Mouse (Mus musculus) neural tube, embryonic 14.5 days (tissue): Measurements from ENCODE around the gene Ehd1. TPM values are rescaled to one million over a fixed set of nuclear protein-coding genes. Genes with fewer than 3 reads are reported as not detected.
A peak's percentile ranks its signal among the peaks of the same experiment; 100 is the strongest.

Experiments used
- ATAC-seq: fragments of 200-750 bp; cut with Nextera tagmentation; 2 replicates; pipeline ENCODE4 v1.8.0; 2017; ENCODE audit warnings: low read depth, mild to moderate bottlenecking, moderate TSS enrichment, moderate library complexity
- H3K27ac ChIP-seq: fragments of 300-500 bp; sonication (generic); 2 replicates; pipeline ENCODE4 v1.5.1; 2014; ENCODE audit warnings: low read depth, mild to moderate bottlenecking, control low read depth, low read length, moderate library complexity, mixed read lengths
- H3K27me3 ChIP-seq: fragments of 300-500 bp; sonication (generic); 2 replicates; pipeline ENCODE4 v1.6.1; 2014; ENCODE audit warnings: low read length; ENCODE audit not compliant: control insufficient read depth, insufficient read depth
- H3K36me3 ChIP-seq: fragments of 300-500 bp; sonication (generic); 2 replicates; pipeline ENCODE4 v1.6.1; 2014; ENCODE audit warnings: low read length, mixed read lengths; ENCODE audit not compliant: control insufficient read depth, insufficient read depth
- H3K4me1 ChIP-seq: fragments of 300-500 bp; sonication (generic); 2 replicates; pipeline ENCODE4 v1.6.1; 2014; ENCODE audit warnings: low read length; ENCODE audit not compliant: control insufficient read depth, insufficient read depth
- H3K4me2 ChIP-seq: fragments of 300-500 bp; sonication (generic); 2 replicates; pipeline ENCODE4 v1.6.1; 2014; ENCODE audit warnings: mild to moderate bottlenecking, low read depth, low read length, control low read depth
- H3K4me3 ChIP-seq: fragments of 300-500 bp; sonication (generic); 2 replicates; pipeline ENCODE4 v1.5.1; 2014; ENCODE audit warnings: low read depth, low read length, control low read depth, mixed read lengths
- H3K9ac ChIP-seq: fragments of 300-500 bp; sonication (generic); replicated peaks from 2 replicates; pipeline ENCODE4 v1.6.1; 2014; ENCODE audit warnings: low read depth, mild to moderate bottlenecking, control low read depth, low read length, mixed read lengths
- H3K9me3 ChIP-seq: fragments of 300-500 bp; sonication (generic); 2 replicates; pipeline ENCODE4 v1.6.1; 2016; ENCODE audit warnings: low read length; ENCODE audit not compliant: control insufficient read depth
- WGBS: fragments of 180-500 bp; shearing (Covaris S2); extraction: QIAGEN DNeasy Blood & Tissue Kit; methylation state at CpG from one replicate; pipeline ENCODE4 v1.1.7; 2014; 5-methylcytosine and 5-hydroxymethylcytosine counted together
- polyA plus RNA-seq: library from polyadenylated mRNA; unstranded; fragments of >200 nt; fragmentation: Nextera tagmentation; extraction: Ambion mirVana; gene quantifications from 2 replicates; pipeline ENCODE4 v1.2.1, GENCODE M21; 2014

The Ehd1 gene
- polyA plus RNA-seq, 1 experiment from 2014 or later, result 53.4 TPM

- ATAC-seq, result no peak
- H3K36me3 ChIP-seq, result 0 out of 2 replicates have a peak, but pooled peaks cover 4% of the 10 kb centered on the region
- 48% methylated on average over 4 of the region's 4 CpGs for WGBS
- H3K4me3 ChIP-seq, result no peak overlapping the region
- no peaks in the 10 kb centered on the region for H3K27me3 ChIP-seq
- no peak overlapping the region for H3K4me2 ChIP-seq
- no peak overlapping the region for H3K9ac ChIP-seq
- no peaks in the 10 kb centered on the region for H3K4me1 ChIP-seq
- no peak overlapping the region for H3K27ac ChIP-seq
- H3K9me3 ChIP-seq, result no peaks in the 10 kb centered on the region
Observed at GRCm38 (mm10) chr19:6302522-6302921, 26.0 kb downstream of the Ehd1 start.

DNA sequence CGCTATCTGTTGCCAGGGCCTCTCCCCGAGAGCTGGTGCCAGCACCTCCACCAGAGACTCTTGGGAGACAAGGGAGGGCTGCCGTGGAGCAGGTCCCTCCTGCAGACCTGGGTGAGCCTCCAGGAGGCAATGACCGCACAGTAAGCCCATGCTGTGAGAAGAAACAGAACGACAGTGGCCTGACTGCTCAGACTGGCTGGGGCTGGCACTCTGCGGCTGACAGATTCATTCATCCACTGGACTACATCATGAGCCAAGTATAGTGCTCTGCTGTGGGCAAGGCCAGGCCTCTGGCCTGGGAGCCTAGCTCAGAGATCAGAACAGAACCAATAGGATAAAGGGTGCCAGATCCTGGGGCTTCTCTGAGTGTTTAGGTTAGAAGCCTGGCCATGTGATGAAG, 27.3 kb downstream of the Ehd1 start:
- no peak for ATAC-seq
- no peak overlapping the region for H3K27ac ChIP-seq
- H3K4me3 ChIP-seq, result no peak overlapping the region
- H3K4me2 ChIP-seq, result no peak overlapping the region
- H3K27me3 ChIP-seq, result no peaks in the 10 kb centered on the region
- H3K36me3 ChIP-seq, result 0 out of 2 replicates have a peak, but pooled peaks cover 3% of the 10 kb centered on the region
- H3K9ac ChIP-seq, result no peak overlapping the region
- no peaks in the 10 kb centered on the region for H3K9me3 ChIP-seq
- no peaks in the 10 kb centered on the region for H3K4me1 ChIP-seq
- WGBS, result 81% methylated on average over 6 of the region's 6 CpGs

- ATAC-seq, result peak; percentile 65; the same call in 1 of the 2 replicates
- Histone ChIP-seq H3K9ac (no peak overlapping the region), H3K4me1 (no peaks in the 10 kb centered on the region), H3K27me3 (no peaks in the 10 kb centered on the region), H3K36me3 (no peaks in the 10 kb centered on the region), H3K4me3 (no peak overlapping the region), H3K27ac (no peak overlapping the region), H3K4me2 (no peak overlapping the region), H3K9me3 (no peaks in the 10 kb centered on the region)
- WGBS, result 25% methylated on average over 5 of the region's 5 CpGs
Observed at GRCm38 (mm10) chr19:6304787-6305516, 28.4 kb downstream of the Ehd1 start.

GRCm38 (mm10) chr19:6305517-6306115, 29.1 kb downstream of the Ehd1 start:
- Histone ChIP-seq H3K9ac (no peak overlapping the region), H3K9me3 (no peaks in the 10 kb centered on the region), H3K27me3 (no peaks in the 10 kb centered on the region), H3K27ac (no peak overlapping the region), H3K36me3 (no peaks in the 10 kb centered on the region), H3K4me2 (peak overlapping the region; percentile 54), H3K4me1 (no peaks in the 10 kb centered on the region), H3K4me3 (peak overlapping the region; percentile 45)
- 56% methylated on average over 8 of the region's 8 CpGs for WGBS
- ATAC-seq, result no peak

- peak; percentile 58; the same call in 1 of the 2 replicates for ATAC-seq
- H3K9me3 ChIP-seq, result no peaks in the 10 kb centered on the region
- peak within 1 kb of the TSS; percentile 54 for H3K4me2 ChIP-seq
- no peak within 1 kb of the TSS for H3K27ac ChIP-seq
- peak within 1 kb of the TSS; percentile 51 for H3K9ac ChIP-seq
- H3K27me3 ChIP-seq, result no peaks in the 10 kb centered on the region
- no peaks in the 10 kb centered on the region for H3K4me1 ChIP-seq
- peak within 1 kb of the TSS; percentile 45 for H3K4me3 ChIP-seq
- no peaks in the 10 kb centered on the region for H3K36me3 ChIP-seq
- WGBS, result 2% methylated on average over 36 of the region's 38 CpGs
Observed at GRCm38 (mm10) chr19:6306137-6306551, 29.6 kb downstream of the Ehd1 start, which contains the start of gene Cdc42bpg. Gene Cdc42bpg, plus strand, starts transcription at chr19:6306456.

- no peaks in the 10 kb centered on the region for H3K9me3 ChIP-seq
- no peaks in the 10 kb centered on the region for H3K36me3 ChIP-seq
- peak; percentile 49; the same call in 1 of the 2 replicates for ATAC-seq
- H3K4me3 ChIP-seq, result peak overlapping the region; percentile 45
- no peaks in the 10 kb centered on the region for H3K4me1 ChIP-seq
- no peak overlapping the region for H3K27ac ChIP-seq
- peak overlapping the region; percentile 51 for H3K9ac ChIP-seq
- peak overlapping the region; percentile 54 for H3K4me2 ChIP-seq
- 0% methylated on average over 33 of the region's 34 CpGs for WGBS
- no peaks in the 10 kb centered on the region for H3K27me3 ChIP-seq
Observed at GRCm38 (mm10) chr19:6306586-6306985, 30.1 kb downstream of the Ehd1 start.

DNA sequence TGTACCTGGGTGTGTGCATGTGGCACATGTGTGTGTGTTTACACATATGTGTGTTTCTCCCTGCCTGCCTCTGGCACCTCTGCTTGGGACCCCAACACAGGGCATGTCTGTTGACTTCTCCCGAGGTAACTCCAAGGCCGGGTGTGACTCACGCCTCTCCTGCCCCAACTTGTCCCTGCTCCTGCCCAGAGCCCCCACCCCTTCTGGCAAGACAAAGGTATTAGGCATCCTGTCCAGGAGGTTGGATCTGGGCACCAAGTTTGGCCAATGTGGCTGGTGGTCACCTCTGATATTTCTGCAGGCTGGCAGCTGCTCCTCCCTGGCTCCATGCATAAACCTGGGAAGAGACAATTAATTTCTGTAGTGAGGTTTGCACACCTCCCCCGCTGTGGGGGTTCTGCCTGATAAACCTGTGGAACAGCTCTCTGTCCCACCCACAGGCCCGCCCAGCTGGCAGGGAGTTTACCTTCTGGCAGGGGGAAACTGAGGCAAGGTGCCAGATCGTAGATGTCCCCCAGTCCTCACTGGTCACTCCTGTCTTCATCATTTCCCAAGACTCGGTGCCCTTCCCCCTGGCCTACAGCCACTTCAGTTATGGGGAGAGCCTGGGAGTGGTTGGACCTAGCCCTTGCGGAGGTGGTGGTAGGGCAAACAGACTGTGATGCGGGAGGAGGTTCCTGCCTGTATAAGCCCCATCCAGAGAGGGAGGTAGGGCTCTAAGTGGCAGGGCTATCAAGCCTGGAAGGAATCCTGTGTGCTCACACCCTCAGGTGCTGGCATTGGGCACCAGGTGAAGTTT, 31.4 kb downstream of the Ehd1 start:
- H3K9ac ChIP-seq, result no peak overlapping the region
- no peaks in the 10 kb centered on the region for H3K4me1 ChIP-seq
- no peaks in the 10 kb centered on the region for H3K36me3 ChIP-seq
- no peak for ATAC-seq
- 91% methylated on average over 9 of the region's 9 CpGs for WGBS
- H3K4me3 ChIP-seq, result no peak overlapping the region
- no peak overlapping the region for H3K4me2 ChIP-seq
- no peaks in the 10 kb centered on the region for H3K27me3 ChIP-seq
- H3K27ac ChIP-seq, result no peak overlapping the region
- no peaks in the 10 kb centered on the region for H3K9me3 ChIP-seq

- Histone ChIP-seq H3K36me3 (0 out of 2 replicates have a peak, but pooled peaks cover 3% of the 10 kb centered on the region), H3K9me3 (no peaks in the 10 kb centered on the region), H3K4me3 (no peak overlapping the region), H3K9ac (no peak overlapping the region), H3K27ac (no peak overlapping the region), H3K27me3 (no peaks in the 10 kb centered on the region), H3K4me1 (no peaks in the 10 kb centered on the region), H3K4me2 (no peak overlapping the region)
- ATAC-seq, result no peak
- WGBS, result 94% methylated on average over 5 of the region's 5 CpGs
Observed at GRCm38 (mm10) chr19:6310181-6310580, 33.7 kb downstream of the Ehd1 start.
